Mouse (Mus musculus) lung, postnatal 0 days (tissue): Measurements from ENCODE around the gene Gadl1. TPM values are rescaled to one million over a fixed set of nuclear protein-coding genes. Genes with fewer than 3 reads are reported as not detected.
A peak's percentile ranks its signal among the peaks of the same experiment; 100 is the strongest.

Source experiments
- ATAC-seq: fragments of 200-750 bp; cut with Nextera tagmentation; 2 replicates; pipeline ENCODE4 v1.8.0; 2017; ENCODE audit warnings: moderate library complexity
- DNase-seq: peaks from one replicate; pipeline ENCODE4 v3.0.0-alpha.2; 2016; ENCODE audit warnings: low spot score
- H3K27ac ChIP-seq: fragments of 300-500 bp; sonication (generic); 2 replicates; pipeline ENCODE4 v1.5.1; 2014; ENCODE audit warnings: antibody characterized with exemption, mild to moderate bottlenecking, low read length, mixed read lengths
- H3K27me3 ChIP-seq: fragments of 300-500 bp; sonication (generic); replicated peaks from 2 replicates; pipeline ENCODE4 v1.6.1; 2014; ENCODE audit warnings: low read length, mixed read lengths; ENCODE audit not compliant: insufficient read depth
- H3K36me3 ChIP-seq: fragments of 300-500 bp; sonication (generic); 2 replicates; pipeline ENCODE4 v1.6.1; 2014; ENCODE audit warnings: low read length, mixed read lengths; ENCODE audit not compliant: insufficient read depth
- H3K4me1 ChIP-seq: fragments of 300-500 bp; sonication (generic); 2 replicates; pipeline ENCODE4 v1.6.1; 2014; ENCODE audit warnings: antibody characterized with exemption, low read depth, low read length, mixed read lengths; ENCODE audit not compliant: insufficient read depth
- H3K4me2 ChIP-seq: fragments of 300-500 bp; sonication (generic); replicated peaks from 2 replicates; pipeline ENCODE4 v1.6.1; 2014; ENCODE audit warnings: low read depth, mild to moderate bottlenecking, low read length, moderate library complexity, mixed read lengths
- H3K4me3 ChIP-seq: fragments of 300-500 bp; sonication (generic); 2 replicates; pipeline ENCODE4 v1.5.1; 2014; ENCODE audit warnings: low read depth, low read length
- H3K9ac ChIP-seq: fragments of 300-500 bp; sonication (generic); replicated peaks from 2 replicates; pipeline ENCODE4 v1.6.1; 2014; ENCODE audit warnings: low read depth, mild to moderate bottlenecking
- H3K9me3 ChIP-seq: fragments of 300-500 bp; sonication (generic); 2 replicates; pipeline ENCODE4 v1.6.1; 2016; ENCODE audit warnings: low read length, mixed read lengths
- CTCF ChIP-seq: IDR thresholded peaks from 2 replicates; pipeline ENCODE4 v1.5.1; 2016; ENCODE audit warnings: antibody characterized with exemption, mild to moderate bottlenecking
- EP300 ChIP-seq: IDR thresholded peaks from 2 replicates; pipeline ENCODE4 v1.6.1; 2016; ENCODE audit warnings: antibody characterized with exemption, mild to moderate bottlenecking, control low read depth
- WGBS: fragments of 180-500 bp; shearing (Covaris S2); extraction: QIAGEN DNeasy Blood & Tissue Kit; methylation state at CpG from one replicate; pipeline ENCODE4 v1.1.7; 2014; 5-methylcytosine and 5-hydroxymethylcytosine counted together
- polyA plus RNA-seq: library from polyadenylated mRNA; unstranded; fragments of >200 nt; fragmentation: Nextera tagmentation; extraction: Ambion mirVana; gene quantifications from 2 replicates; pipeline ENCODE4 v1.2.1, GENCODE M21; 2015

Gadl1 gene
- polyA plus RNA-seq: 0.47 and 0.50 TPM in 2 replicates

- no peak within 1 kb of the TSS for H3K27ac ChIP-seq
- DNase-seq: no peak
Observed at GRCm38 (mm10) chr9:115909155-115909554, at the start of gene Gadl1. TSS of gene Gadl1 (plus strand) at chr9:115909455.

GRCm38 (mm10) chr9:115862802-115863201, 46.5 kb upstream of the Gadl1 start:
- Histone ChIP-seq H3K27me3 (no peaks in the 10 kb centered on the region), H3K36me3 (no peaks in the 10 kb centered on the region), H3K4me2 (no peak overlapping the region), H3K27ac (no peak overlapping the region), H3K9ac (no peak overlapping the region), H3K4me3 (no peak overlapping the region), H3K4me1 (no peaks in the 10 kb centered on the region), H3K9me3 (no peaks in the 10 kb centered on the region)
- TF ChIP-seq CTCF: no peak
- no peak for TF ChIP-seq EP300
- ATAC-seq: no peak
- no peak for DNase-seq
- 66% methylated on average over 5 of the region's 5 CpGs for WGBS

More at GRCm38 (mm10) chr9:115909155-115909554, at the start of gene Gadl1:
- Histone ChIP-seq H3K9me3 (no peaks in the 10 kb centered on the region), H3K4me2 (no peak within 1 kb of the TSS), H3K4me3 (no peak within 1 kb of the TSS), H3K9ac (no peak within 1 kb of the TSS), H3K27me3 (no peaks in the 10 kb centered on the region), H3K36me3 (no peaks in the 10 kb centered on the region), H3K4me1 (no peaks in the 10 kb centered on the region)
- 59% methylated on average over 9 of the region's 9 CpGs for whole genome bisulfite sequencing
- no peak for ATAC-seq
- TF ChIP-seq EP300 (no peak), CTCF (no peak)

- Histone ChIP-seq H3K4me3 (no peak overlapping the region), H3K36me3 (no peaks in the 10 kb centered on the region), H3K27me3 (no peaks in the 10 kb centered on the region), H3K9me3 (no peaks in the 10 kb centered on the region), H3K4me1 (no peaks in the 10 kb centered on the region), H3K27ac (no peak overlapping the region), H3K9ac (no peak overlapping the region), H3K4me2 (no peak overlapping the region)
- no peak for ATAC-seq
- WGBS: 68% methylated on average over 6 of the region's 6 CpGs
- no peak for DNase-seq
- peak; percentile 34; the same call in 1 of the 2 replicates for TF ChIP-seq CTCF
- no peak for TF ChIP-seq EP300
Observed at GRCm38 (mm10) chr9:115863326-115863725, 45.9 kb upstream of the Gadl1 start.

GRCm38 (mm10) chr9:115867277-115867676, 42.0 kb upstream of the Gadl1 start:
- no peaks in the 10 kb centered on the region for H3K4me1 ChIP-seq
- H3K36me3 ChIP-seq: no peaks in the 10 kb centered on the region
- no peak overlapping the region for H3K9ac ChIP-seq
- H3K4me2 ChIP-seq: no peak overlapping the region
- no peak overlapping the region for H3K27ac ChIP-seq
- H3K9me3 ChIP-seq: no peaks in the 10 kb centered on the region
- H3K27me3 ChIP-seq: no peaks in the 10 kb centered on the region
- H3K4me3 ChIP-seq: no peak overlapping the region
- 15% methylated on average over 2 of the region's 2 CpGs for WGBS
- DNase-seq (peak; percentile 65), ATAC-seq (no peak)
- TF ChIP-seq CTCF (peak; percentile 25), EP300 (no peak)

GRCm38 (mm10) chr9:115870168-115870567, 39.1 kb upstream of the Gadl1 start:
- Histone ChIP-seq H3K4me1 (no peaks in the 10 kb centered on the region), H3K4me3 (no peak overlapping the region), H3K27ac (no peak overlapping the region), H3K27me3 (no peaks in the 10 kb centered on the region), H3K36me3 (no peaks in the 10 kb centered on the region), H3K9me3 (no peaks in the 10 kb centered on the region), H3K9ac (no peak overlapping the region), H3K4me2 (no peak overlapping the region)
- DNase-seq (peak; percentile 11), ATAC-seq (no peak)
- WGBS: 87% methylated on average over 13 of the region's 13 CpGs
- TF ChIP-seq EP300 (no peak), CTCF (peak; percentile 55)

GRCm38 (mm10) chr9:115870640-115871039, 38.6 kb upstream of the Gadl1 start:
- DNase-seq: no peak
- WGBS: 82% methylated on average over 5 of the region's 5 CpGs
- Histone ChIP-seq H3K27ac (no peak overlapping the region), H3K4me3 (no peak overlapping the region), H3K9ac (no peak overlapping the region), H3K36me3 (no peaks in the 10 kb centered on the region), H3K27me3 (no peaks in the 10 kb centered on the region), H3K4me1 (no peaks in the 10 kb centered on the region), H3K4me2 (no peak overlapping the region), H3K9me3 (no peaks in the 10 kb centered on the region)
- ATAC-seq: no peak
- TF ChIP-seq EP300: no peak

GRCm38 (mm10) chr9:115880500-115880899, 28.8 kb upstream of the Gadl1 start:
- Histone ChIP-seq H3K4me3 (no peak overlapping the region), H3K9ac (no peak overlapping the region), H3K27me3 (no peaks in the 10 kb centered on the region), H3K9me3 (no peaks in the 10 kb centered on the region), H3K4me2 (no peak overlapping the region), H3K4me1 (no peaks in the 10 kb centered on the region), H3K36me3 (no peaks in the 10 kb centered on the region), H3K27ac (no peak overlapping the region)
- 77% methylated on average over 6 of the region's 6 CpGs for WGBS
- DNase-seq: no peak
- no peak for TF ChIP-seq EP300
- no peak for TF ChIP-seq CTCF
- ATAC-seq: no peak
